Mouse (Mus musculus) fibroblast of lung, adult 2 months (primary cell): ENCODE data around the gene Carns1.
"Not testable (repeated sequence)": the region's sequence is repeated elsewhere in the genome, so short reads cannot be mapped to it uniquely, and the experiment has no call there.

Experiments
- DNase-seq: peaks from one replicate; pipeline ENCODE4 v3.0.0-alpha.2; 2011; ENCODE audit warnings: low read depth

Carns1 gene

GRCm38 (mm10) chr19:4131768-4132167 is 43.5 kb downstream of the Carns1 start:
- no peak for DNase-seq

- no peak for DNase-seq
Measured at GRCm38 (mm10) chr19:4131075-4131474, 44.2 kb downstream of the Carns1 start.

- no peak for DNase-seq
Measured at GRCm38 (mm10) chr19:4130106-4130505, 45.2 kb downstream of the Carns1 start.

- no peak for DNase-seq
Measured at GRCm38 (mm10) chr19:4129462-4129861, 45.8 kb downstream of the Carns1 start.

- DNase-seq, result no peak
Measured at GRCm38 (mm10) chr19:4126759-4127495, 48.4 kb downstream of the Carns1 start.

GRCm38 (mm10) chr19:4125741-4126696 is 49.3 kb downstream of the Carns1 start, which contains the start of gene Aip:
TSS of gene Aip (minus strand) at chr19:4125858.
- peak; percentile 94 for DNase-seq

GRCm38 (mm10) chr19:4125268-4125667 is 50.0 kb downstream of the Carns1 start:
- not testable (repeated sequence) for DNase-seq

GRCm38 (mm10) chr19:4124432-4124831 is 50.8 kb downstream of the Carns1 start:
- no peak for DNase-seq

GRCm38 (mm10) chr19:4122411-4123370 is 52.6 kb downstream of the Carns1 start:
- no peak for DNase-seq

GRCm38 (mm10) chr19:4121896-4122295 is 53.4 kb downstream of the Carns1 start:
- not testable (repeated sequence) for DNase-seq

GRCm38 (mm10) chr19:4121097-4121805 is 54.0 kb downstream of the Carns1 start:
- DNase-seq, result peak; percentile 99

- DNase-seq, result no peak
Measured at GRCm38 (mm10) chr19:4120496-4120895, 54.8 kb downstream of the Carns1 start.

- no peak for DNase-seq
Measured at GRCm38 (mm10) chr19:4119716-4120487, 55.4 kb downstream of the Carns1 start.

GRCm38 (mm10) chr19:4118350-4118749 is 56.9 kb downstream of the Carns1 start:
- no peak for DNase-seq

- DNase-seq, result no peak
Measured at GRCm38 (mm10) chr19:4117006-4117405, 58.3 kb downstream of the Carns1 start.

GRCm38 (mm10) chr19:4115816-4116215 is 59.5 kb downstream of the Carns1 start:
- no peak for DNase-seq

GRCm38 (mm10) chr19:4115144-4115543 is 60.1 kb downstream of the Carns1 start:
- no peak for DNase-seq

- DNase-seq, result no peak
Measured at GRCm38 (mm10) chr19:4114551-4114950, 60.7 kb downstream of the Carns1 start.
